Mouse (Mus musculus): ENCODE measurements around the gene Klhl29. TPM values are rescaled to one million over a fixed set of nuclear protein-coding genes. Genes with fewer than 3 reads are reported as not detected.

Gene Klhl29
- total RNA-seq, 1 experiment = 0.22 TPM

- no peak overlapping the region for H3K27ac ChIP-seq (ENCODE audit: insufficient read depth, low read depth, low read length, poor library complexity, severe bottlenecking)
- no peak overlapping the region for H3K9ac ChIP-seq (ENCODE audit: insufficient read depth, low read depth, low read length, poor library complexity, severe bottlenecking)
- in situ Hi-C loops (cut with MboI; ENCODE audit: low sequenced_read_pairs in 2 of 2, unreplicated experiment in 2 of 2) = no loop called here
These were observed 105.5 kb downstream of the Klhl29 start for GRCm38 (mm10) chr12:5269936-5270335.

GRCm38 (mm10) chr12:5269061-5269460 is 106.4 kb downstream of the Klhl29 start:
- H3K9me3 ChIP-seq (ENCODE audit: control insufficient read depth, insufficient read depth, low read depth, low read length) = no peaks in the 10 kb centered on the region
- H3K27ac ChIP-seq (ENCODE audit: insufficient read depth, low read depth, low read length, poor library complexity, severe bottlenecking) = no peak overlapping the region
- no peaks in the 10 kb centered on the region for H3K36me3 ChIP-seq (ENCODE audit: control insufficient read depth, insufficient read depth, low read length, poor library complexity, severe bottlenecking)
- H3K4me3 ChIP-seq (ENCODE audit: insufficient read depth in 1 of 2, low read depth in 1 of 2, low read length in 2 of 2, poor library complexity in 1 of 2, severe bottlenecking in 1 of 2) = no peak overlapping the region
- in situ Hi-C loops (cut with MboI; ENCODE audit: low sequenced_read_pairs in 2 of 2, unreplicated experiment in 2 of 2) = no loop called here
- DNase-seq (ENCODE audit: low read depth, low spot score) = no peak
- TF ChIP-seq CHD2 (IDR thresholded peaks at IDR 0.05; ENCODE audit: low read depth, low read length) (no peak), ZNF384 (IDR thresholded peaks at IDR 0.05; ENCODE audit: low read depth, low read length) (no peak), MAFK (IDR thresholded peaks at IDR 0.05; ENCODE audit: insufficient read depth, low read depth, low read length) (no peak), HCFC1 (IDR thresholded peaks at IDR 0.05; ENCODE audit: borderline replicate concordance, insufficient read depth, low read length) (no peak), ZC3H11A (IDR thresholded peaks at IDR 0.05; ENCODE audit: borderline replicate concordance, low read depth, low read length) (no peak)
- H3K4me1 ChIP-seq (ENCODE audit: control insufficient read depth in 2 of 2, insufficient read depth in 2 of 2, low read length in 2 of 2, poor library complexity in 1 of 2) = no peaks in the 10 kb centered on the region
- no peak overlapping the region for H3K9ac ChIP-seq (ENCODE audit: insufficient read depth, low read depth, low read length, poor library complexity, severe bottlenecking)

More at GRCm38 (mm10) chr12:5269936-5270335, 105.5 kb downstream of the Klhl29 start:
- Histone ChIP-seq H3K4me3 (ENCODE audit: insufficient read depth in 1 of 2, low read depth in 1 of 2, low read length in 2 of 2, poor library complexity in 1 of 2, severe bottlenecking in 1 of 2) (no peak overlapping the region), H3K36me3 (ENCODE audit: control insufficient read depth, insufficient read depth, low read length, poor library complexity, severe bottlenecking) (no peaks in the 10 kb centered on the region), H3K9me3 (ENCODE audit: control insufficient read depth, insufficient read depth, low read depth, low read length) (no peaks in the 10 kb centered on the region), H3K4me1 (ENCODE audit: control insufficient read depth in 2 of 2, insufficient read depth in 2 of 2, low read length in 2 of 2, poor library complexity in 1 of 2) (no peaks in the 10 kb centered on the region)
- DNase-seq (ENCODE audit: low read depth, low spot score) = no peak
- no peak for TF ChIP-seq ZNF384 (IDR thresholded peaks at IDR 0.05; ENCODE audit: low read depth, low read length)
- no peak for TF ChIP-seq CHD2 (IDR thresholded peaks at IDR 0.05; ENCODE audit: low read depth, low read length)
- TF ChIP-seq ZC3H11A (IDR thresholded peaks at IDR 0.05; ENCODE audit: borderline replicate concordance, low read depth, low read length) = no peak
- TF ChIP-seq MAFK (IDR thresholded peaks at IDR 0.05; ENCODE audit: insufficient read depth, low read depth, low read length) = no peak
- no peak for TF ChIP-seq HCFC1 (IDR thresholded peaks at IDR 0.05; ENCODE audit: borderline replicate concordance, insufficient read depth, low read length)

GRCm38 (mm10) chr12:5268188-5268612 is 107.3 kb downstream of the Klhl29 start:
- DNase-seq (ENCODE audit: low read depth, low spot score) = no peak
- no peak overlapping the region for H3K27ac ChIP-seq (ENCODE audit: insufficient read depth, low read depth, low read length, poor library complexity, severe bottlenecking)
- no peaks in the 10 kb centered on the region for H3K36me3 ChIP-seq (ENCODE audit: control insufficient read depth, insufficient read depth, low read length, poor library complexity, severe bottlenecking)
- H3K9me3 ChIP-seq (ENCODE audit: control insufficient read depth, insufficient read depth, low read depth, low read length) = no peaks in the 10 kb centered on the region
- TF ChIP-seq CHD2 (IDR thresholded peaks at IDR 0.05; ENCODE audit: low read depth, low read length) (no peak), ZC3H11A (IDR thresholded peaks at IDR 0.05; ENCODE audit: borderline replicate concordance, low read depth, low read length) (no peak), MAFK (IDR thresholded peaks at IDR 0.05; ENCODE audit: insufficient read depth, low read depth, low read length) (no peak), HCFC1 (IDR thresholded peaks at IDR 0.05; ENCODE audit: borderline replicate concordance, insufficient read depth, low read length) (no peak), ZNF384 (IDR thresholded peaks at IDR 0.05; ENCODE audit: low read depth, low read length) (no peak)
- no peak overlapping the region for H3K4me3 ChIP-seq (ENCODE audit: insufficient read depth in 1 of 2, low read depth in 1 of 2, low read length in 2 of 2, poor library complexity in 1 of 2, severe bottlenecking in 1 of 2)
- H3K4me1 ChIP-seq (ENCODE audit: control insufficient read depth in 2 of 2, insufficient read depth in 2 of 2, low read length in 2 of 2, poor library complexity in 1 of 2) = no peaks in the 10 kb centered on the region
- no peak overlapping the region for H3K9ac ChIP-seq (ENCODE audit: insufficient read depth, low read depth, low read length, poor library complexity, severe bottlenecking)
- in situ Hi-C loops (cut with MboI; ENCODE audit: low sequenced_read_pairs in 2 of 2, unreplicated experiment in 2 of 2) = no loop called here

GRCm38 (mm10) chr12:5267271-5268187 is 108.0 kb downstream of the Klhl29 start:
- in situ Hi-C loops (cut with MboI; ENCODE audit: low sequenced_read_pairs in 2 of 2, unreplicated experiment in 2 of 2) = no loop called here
- TF ChIP-seq ZNF384 (IDR thresholded peaks at IDR 0.05; ENCODE audit: low read depth, low read length) (no peak), HCFC1 (IDR thresholded peaks at IDR 0.05; ENCODE audit: borderline replicate concordance, insufficient read depth, low read length) (no peak), CHD2 (IDR thresholded peaks at IDR 0.05; ENCODE audit: low read depth, low read length) (no peak), MAFK (IDR thresholded peaks at IDR 0.05; ENCODE audit: insufficient read depth, low read depth, low read length) (no peak), ZC3H11A (IDR thresholded peaks at IDR 0.05; ENCODE audit: borderline replicate concordance, low read depth, low read length) (no peak)
- Histone ChIP-seq H3K9ac (ENCODE audit: insufficient read depth, low read depth, low read length, poor library complexity, severe bottlenecking) (no peak overlapping the region), H3K4me1 (ENCODE audit: control insufficient read depth in 2 of 2, insufficient read depth in 2 of 2, low read length in 2 of 2, poor library complexity in 1 of 2) (no peaks in the 10 kb centered on the region), H3K36me3 (ENCODE audit: control insufficient read depth, insufficient read depth, low read length, poor library complexity, severe bottlenecking) (no peaks in the 10 kb centered on the region), H3K9me3 (ENCODE audit: control insufficient read depth, insufficient read depth, low read depth, low read length) (no peaks in the 10 kb centered on the region), H3K27ac (ENCODE audit: insufficient read depth, low read depth, low read length, poor library complexity, severe bottlenecking) (no peak overlapping the region), H3K4me3 (ENCODE audit: insufficient read depth in 1 of 2, low read depth in 1 of 2, low read length in 2 of 2, poor library complexity in 1 of 2, severe bottlenecking in 1 of 2) (no peak overlapping the region)
- DNase-seq (ENCODE audit: low read depth, low spot score) = no peak

All from ES-E14 (cell line).